Mouse (Mus musculus): ENCODE measurements around the gene Unk.

DNA sequence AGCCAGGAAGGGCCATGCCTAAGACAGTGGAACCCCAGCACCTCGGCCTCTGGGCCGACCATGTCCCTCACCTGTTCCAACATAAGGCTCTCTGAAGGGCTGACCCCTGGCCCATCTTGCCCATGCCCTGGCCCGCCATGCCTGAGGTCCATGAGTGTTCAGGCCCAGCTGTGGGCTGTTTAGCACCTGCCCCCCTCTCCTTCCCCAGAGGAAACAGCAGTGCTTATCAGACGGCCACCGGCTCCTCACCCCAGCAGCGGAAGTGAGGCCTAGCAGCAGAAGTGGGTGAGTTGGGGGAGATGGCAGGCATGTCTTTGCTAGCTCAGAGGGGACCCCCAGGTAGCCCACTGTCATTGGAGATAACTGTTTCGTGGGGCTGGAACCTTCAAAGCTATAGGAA, 46.7 kb downstream of the Unk start:
- TF ChIP-seq CTCF (IDR thresholded peaks at IDR 0.05; ENCODE audit: control insufficient read depth, insufficient read depth, insufficient read length) = no peak
- no peak for TF ChIP-seq USF1 (IDR thresholded peaks at IDR 0.05; ENCODE audit: low read depth)
- TF ChIP-seq CEBPB (IDR thresholded peaks at IDR 0.05; ENCODE audit: low read depth) = no peak
- no peak for TF ChIP-seq MAX (IDR thresholded peaks at IDR 0.05)
- no peak for TF ChIP-seq MYOG (IDR thresholded peaks at IDR 0.05; ENCODE audit: control insufficient read depth, extremely low read depth, insufficient read length)

All from C2C12 (cell line).